Mouse (Mus musculus) forebrain, embryonic 11.5 days (tissue): ENCODE measurements around the gene Ube2e1. TPM values are rescaled to one million over a fixed set of nuclear protein-coding genes. Genes with fewer than 3 reads are reported as not detected.
"Not testable (repeated sequence)": the region's sequence is repeated elsewhere in the genome, so short reads cannot be mapped to it uniquely, and the experiment has no call there.

Source experiments
- ATAC-seq: fragments of 200-750 bp; cut with Nextera tagmentation; replicated peaks from 2 replicates; pipeline ENCODE4 v1.8.0; 2017; ENCODE audit warnings: moderate TSS enrichment; ENCODE audit not compliant: low FRiP score
- DNase-seq: peaks from one replicate; pipeline ENCODE4 v3.0.0-alpha.2; 2017; ENCODE audit warnings: low spot score
- H3K27ac ChIP-seq: fragments of 300-500 bp; sonication (generic); 2 replicates; pipeline ENCODE4 v1.5.1; 2014; ENCODE audit warnings: low read depth, low read length
- H3K27me3 ChIP-seq: fragments of 300-500 bp; sonication (generic); 2 replicates; pipeline ENCODE4 v1.6.1; 2014; ENCODE audit warnings: mild to moderate bottlenecking, low read length, mixed read lengths; ENCODE audit not compliant: control insufficient read depth, insufficient read depth
- H3K36me3 ChIP-seq: fragments of 300-500 bp; sonication (generic); 2 replicates; pipeline ENCODE4 v1.6.1; 2014; ENCODE audit warnings: mild to moderate bottlenecking, low read length, moderate library complexity, mixed read lengths; ENCODE audit not compliant: control insufficient read depth, insufficient read depth
- H3K4me1 ChIP-seq: fragments of 300-500 bp; sonication (generic); replicated peaks from 2 replicates; pipeline ENCODE4 v1.6.1; 2014; ENCODE audit warnings: low read length, mixed read lengths; ENCODE audit not compliant: control insufficient read depth, insufficient read depth
- H3K4me2 ChIP-seq: fragments of 300-500 bp; sonication (generic); 2 replicates; pipeline ENCODE4 v1.6.1; 2014; ENCODE audit warnings: low read depth, mild to moderate bottlenecking, low read length, moderate library complexity, mixed read lengths; ENCODE audit not compliant: severe bottlenecking
- H3K4me3 ChIP-seq: fragments of 300-500 bp; sonication (generic); 2 replicates; pipeline ENCODE4 v1.5.1; 2014; ENCODE audit warnings: low read depth, low read length
- H3K9ac ChIP-seq: fragments of 300-500 bp; sonication (generic); 2 replicates; pipeline ENCODE4 v1.6.1; 2014; ENCODE audit warnings: low read length
- H3K9me3 ChIP-seq: fragments of 300-500 bp; sonication (generic); 2 replicates; pipeline ENCODE4 v1.6.1; 2016; ENCODE audit warnings: low read length, mixed read lengths; ENCODE audit not compliant: control insufficient read depth
- WGBS: fragments of 180-500 bp; shearing (Covaris S2); extraction: QIAGEN DNeasy Blood & Tissue Kit; methylation state at CpG from one replicate; pipeline ENCODE4 v1.1.7; 2014; 5-methylcytosine and 5-hydroxymethylcytosine counted together
- polyA plus RNA-seq: library from polyadenylated mRNA; unstranded; fragments of >200 nt; fragmentation: Nextera tagmentation; extraction: Ambion mirVana; gene quantifications from 2 replicates; pipeline ENCODE4 v1.2.1, GENCODE M21; 2014

Ube2e1 gene
- polyA plus RNA-seq, 1 experiment from 2014 or later: 65.7 TPM

DNA sequence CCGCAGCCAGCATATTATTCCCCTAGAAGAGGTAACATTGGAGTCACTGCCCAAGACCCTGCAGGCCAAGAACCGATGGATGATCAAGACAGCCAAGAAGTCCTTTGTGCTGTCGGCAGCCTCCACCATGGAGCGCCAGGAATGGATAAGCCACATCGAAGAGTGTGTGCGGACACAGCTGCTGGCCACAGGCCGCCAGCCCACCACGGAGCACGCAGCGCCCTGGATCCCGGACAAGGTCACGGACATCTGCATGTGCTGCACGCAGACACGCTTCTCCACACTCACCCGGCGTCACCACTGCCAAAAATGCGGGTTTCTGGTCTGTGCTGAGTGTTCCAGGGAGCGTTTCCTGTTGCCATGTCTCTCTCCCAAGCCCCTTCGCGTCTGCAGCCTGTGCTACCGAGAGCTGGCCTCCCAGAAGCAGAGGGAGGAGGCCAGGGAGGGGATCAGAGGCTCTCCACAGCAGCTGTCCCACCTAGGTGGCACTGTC lies 89.0 kb downstream of the Ube2e1 start:
- Histone ChIP-seq H3K27me3 (no peaks in the 10 kb centered on the region), H3K9me3 (no peaks in the 10 kb centered on the region), H3K27ac (no peak overlapping the region), H3K4me3 (no peak overlapping the region), H3K9ac (no peak overlapping the region), H3K4me1 (no peaks in the 10 kb centered on the region), H3K36me3 (no peaks in the 10 kb centered on the region), H3K4me2 (no peak overlapping the region)
- 87% methylated on average over 21 of the region's 21 CpGs for WGBS
- DNase-seq (no peak), ATAC-seq (no peak)

DNA sequence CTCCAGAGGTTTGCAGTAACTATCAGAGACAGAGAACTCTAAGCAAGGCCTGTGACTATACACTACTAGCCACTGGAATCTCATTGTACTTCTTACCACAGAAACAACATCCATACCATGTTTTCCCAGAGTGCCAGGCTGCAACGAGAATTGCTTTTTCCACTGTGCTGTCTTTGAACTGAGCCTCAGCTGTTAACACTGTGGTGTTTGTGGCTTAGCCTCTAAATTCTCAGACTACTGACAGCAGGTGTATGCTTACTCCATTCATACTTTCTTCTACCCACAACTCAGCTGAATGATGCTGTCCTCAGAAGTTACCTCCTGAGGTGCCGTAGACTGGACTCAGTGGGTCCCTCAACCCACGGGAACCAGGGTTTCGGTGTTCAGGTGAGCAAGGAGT lies 89.9 kb downstream of the Ube2e1 start:
- no peaks in the 10 kb centered on the region for H3K36me3 ChIP-seq
- no peak for DNase-seq
- no peaks in the 10 kb centered on the region for H3K27me3 ChIP-seq
- no peak overlapping the region for H3K4me2 ChIP-seq
- WGBS: 88% methylated on average over 4 of the region's 4 CpGs
- no peak overlapping the region for H3K9ac ChIP-seq
- no peaks in the 10 kb centered on the region for H3K4me1 ChIP-seq
- no peak overlapping the region for H3K4me3 ChIP-seq
- no peak for ATAC-seq
- no peak overlapping the region for H3K27ac ChIP-seq
- H3K9me3 ChIP-seq: no peaks in the 10 kb centered on the region

DNA sequence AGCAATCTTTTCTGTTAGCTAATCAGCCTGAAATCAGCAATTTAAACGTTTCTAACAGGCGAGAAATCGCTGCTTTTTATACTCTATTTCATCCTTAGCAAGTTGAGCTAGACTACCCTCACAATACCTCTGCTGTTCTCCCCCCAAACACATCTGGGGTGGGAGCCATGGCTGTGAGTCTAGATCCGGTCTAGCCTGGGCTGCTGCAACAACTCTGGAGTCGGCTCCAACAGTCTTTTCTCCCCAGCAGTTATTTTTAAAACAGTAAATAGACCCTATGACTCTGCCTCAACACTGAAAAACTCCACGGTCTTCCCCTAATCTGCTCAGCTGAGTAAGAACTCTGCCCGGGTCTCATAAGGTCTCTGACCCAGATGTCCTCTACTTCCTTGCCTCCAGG lies 91.5 kb downstream of the Ube2e1 start:
- WGBS: 65% methylated on average over 7 of the region's 7 CpGs
- Histone ChIP-seq H3K9me3 (no peaks in the 10 kb centered on the region), H3K36me3 (no peaks in the 10 kb centered on the region), H3K9ac (no peak overlapping the region), H3K4me1 (no peaks in the 10 kb centered on the region), H3K27me3 (no peaks in the 10 kb centered on the region), H3K27ac (no peak overlapping the region), H3K4me2 (no peak overlapping the region), H3K4me3 (no peak overlapping the region)
- ATAC-seq (no peak), DNase-seq (no peak)

DNA sequence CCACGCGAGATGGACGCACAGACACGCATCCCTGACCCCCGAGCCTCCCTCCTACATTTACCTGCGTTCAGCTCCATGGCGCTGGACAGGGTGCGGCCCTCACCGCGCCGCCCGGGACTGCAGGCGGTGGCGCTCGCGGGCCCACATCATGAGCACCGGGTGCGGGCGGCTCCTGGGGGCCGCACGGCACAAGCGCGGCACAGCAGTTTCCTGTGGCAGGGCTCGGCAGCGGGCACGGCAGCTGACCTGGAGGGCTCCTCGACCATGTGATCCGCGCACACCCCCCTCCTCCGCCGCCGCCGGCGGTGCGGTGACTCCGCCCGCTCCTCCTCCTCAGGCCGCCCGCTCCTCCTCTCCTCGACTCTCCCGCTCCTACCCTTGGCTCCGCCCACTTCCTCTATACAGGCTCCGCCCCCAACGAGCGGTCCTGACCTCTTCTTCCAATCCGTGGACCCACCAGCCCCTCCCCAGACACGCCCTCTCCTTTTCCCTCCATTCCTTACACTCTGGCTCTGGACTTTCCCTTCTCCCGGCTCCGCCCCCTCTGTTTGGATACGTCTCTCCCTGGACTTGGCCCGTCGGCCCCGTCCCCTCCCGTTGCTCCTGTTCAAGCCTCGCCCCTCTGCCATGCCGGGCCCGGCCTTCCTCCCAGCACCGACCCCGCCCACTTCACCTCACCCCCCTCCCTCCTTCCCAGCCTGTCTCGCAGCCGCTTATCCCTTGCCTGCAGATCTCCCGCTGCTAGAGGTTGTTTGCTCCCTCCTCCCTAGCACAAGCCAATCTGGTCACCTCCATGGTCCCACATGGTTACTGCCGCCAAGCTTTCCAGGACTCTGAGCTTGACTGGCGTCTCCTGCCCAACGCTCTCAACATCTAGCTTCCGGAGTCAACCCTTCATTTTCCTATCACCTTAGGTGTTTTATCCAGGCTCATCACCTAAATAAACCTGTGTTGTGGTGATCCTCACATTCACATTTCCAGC lies 92.6 kb downstream of the Ube2e1 start, which contains the start of gene Nr1d2:
Gene Nr1d2 (minus strand): TSS at position 378 of the 982 bp plus-strand sequence.
- peak; percentile 98 for DNase-seq
- ATAC-seq: peak; percentile 93
- Histone ChIP-seq H3K27me3 (no peaks in the 10 kb centered on the region), H3K9me3 (no peaks in the 10 kb centered on the region), H3K27ac (peak within 1 kb of the TSS; percentile 31; the same call in 1 of the 2 replicates), H3K9ac (peak within 1 kb of the TSS; percentile 58), H3K36me3 (no peaks in the 10 kb centered on the region), H3K4me3 (peak within 1 kb of the TSS; percentile 71), H3K4me2 (peak within 1 kb of the TSS; percentile 68), H3K4me1 (no peaks in the 10 kb centered on the region)
- 1% methylated on average over 53 of the region's 66 CpGs for WGBS

DNA sequence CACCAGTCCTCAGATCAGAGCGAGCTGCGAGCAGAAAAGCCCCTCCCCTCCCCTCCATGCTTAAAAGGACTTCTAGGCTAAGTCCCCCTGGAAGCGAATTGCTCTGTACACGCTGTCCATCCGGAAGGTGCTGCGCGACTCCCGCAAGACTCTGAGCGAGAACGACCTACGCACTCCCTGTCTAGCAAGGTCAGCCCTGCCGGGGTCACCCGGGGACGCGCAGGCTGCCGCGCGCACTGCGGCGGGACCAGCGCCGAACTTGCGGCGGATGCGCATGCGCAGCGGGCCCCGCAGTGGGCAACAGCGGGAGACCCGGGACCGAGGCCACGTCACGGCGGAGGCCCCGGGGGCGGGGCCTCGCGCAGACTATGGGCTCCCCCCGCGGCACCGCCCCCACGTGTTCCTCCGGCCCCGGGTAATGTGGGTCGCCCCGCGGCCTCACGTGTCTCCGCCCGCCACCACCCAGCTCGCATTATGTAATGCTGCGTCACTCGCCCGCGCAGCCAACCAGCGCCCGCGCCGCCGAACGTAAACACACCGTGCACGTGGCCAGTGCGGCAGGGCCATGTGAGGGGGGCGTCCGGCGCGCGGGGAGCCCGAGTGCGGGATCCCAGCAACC lies 93.4 kb downstream of the Ube2e1 start:
- WGBS: under 1% methylated on average over 62 of the region's 71 CpGs
- H3K4me1 ChIP-seq: no peaks in the 10 kb centered on the region
- H3K9ac ChIP-seq: peak overlapping the region; percentile 58
- H3K4me2 ChIP-seq: peak overlapping the region; percentile 68
- H3K27ac ChIP-seq: peak overlapping the region; percentile 31; the same call in 1 of the 2 replicates
- H3K27me3 ChIP-seq: no peaks in the 10 kb centered on the region
- DNase-seq (peak; percentile 98), ATAC-seq (peak; percentile 93)
- no peaks in the 10 kb centered on the region for H3K9me3 ChIP-seq
- H3K36me3 ChIP-seq: no peaks in the 10 kb centered on the region
- peak overlapping the region; percentile 71 for H3K4me3 ChIP-seq

DNA sequence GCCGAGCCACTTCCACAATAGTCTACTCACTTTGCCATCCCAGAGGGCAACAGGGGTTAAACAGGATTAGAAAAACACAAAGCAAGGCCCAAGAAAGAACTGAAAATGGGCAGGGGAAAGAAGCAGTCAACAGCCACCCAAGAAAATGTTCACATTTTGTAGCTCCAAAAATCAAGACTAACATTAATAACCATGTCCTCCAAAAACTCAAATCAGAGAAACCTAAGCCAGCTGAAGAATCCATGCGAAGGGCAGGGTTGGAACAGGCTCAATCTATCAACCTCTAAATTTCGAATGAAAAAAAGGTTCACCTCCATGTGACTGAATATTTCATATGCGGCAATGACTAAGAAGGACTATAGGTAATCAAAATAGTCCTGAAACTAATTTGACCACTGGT lies 94.3 kb downstream of the Ube2e1 start:
- DNase-seq (no peak), ATAC-seq (no peak)
- peak overlapping the region; percentile 71; the same call in 1 of the 2 replicates for H3K4me3 ChIP-seq
- no peaks in the 10 kb centered on the region for H3K9me3 ChIP-seq
- H3K9ac ChIP-seq: no peak overlapping the region
- H3K4me1 ChIP-seq: no peaks in the 10 kb centered on the region
- H3K36me3 ChIP-seq: no peaks in the 10 kb centered on the region
- peak overlapping the region; percentile 50 for H3K4me2 ChIP-seq
- H3K27ac ChIP-seq: no peak overlapping the region
- no peaks in the 10 kb centered on the region for H3K27me3 ChIP-seq
- 45% methylated on average over 4 of the region's 4 CpGs for WGBS

DNA sequence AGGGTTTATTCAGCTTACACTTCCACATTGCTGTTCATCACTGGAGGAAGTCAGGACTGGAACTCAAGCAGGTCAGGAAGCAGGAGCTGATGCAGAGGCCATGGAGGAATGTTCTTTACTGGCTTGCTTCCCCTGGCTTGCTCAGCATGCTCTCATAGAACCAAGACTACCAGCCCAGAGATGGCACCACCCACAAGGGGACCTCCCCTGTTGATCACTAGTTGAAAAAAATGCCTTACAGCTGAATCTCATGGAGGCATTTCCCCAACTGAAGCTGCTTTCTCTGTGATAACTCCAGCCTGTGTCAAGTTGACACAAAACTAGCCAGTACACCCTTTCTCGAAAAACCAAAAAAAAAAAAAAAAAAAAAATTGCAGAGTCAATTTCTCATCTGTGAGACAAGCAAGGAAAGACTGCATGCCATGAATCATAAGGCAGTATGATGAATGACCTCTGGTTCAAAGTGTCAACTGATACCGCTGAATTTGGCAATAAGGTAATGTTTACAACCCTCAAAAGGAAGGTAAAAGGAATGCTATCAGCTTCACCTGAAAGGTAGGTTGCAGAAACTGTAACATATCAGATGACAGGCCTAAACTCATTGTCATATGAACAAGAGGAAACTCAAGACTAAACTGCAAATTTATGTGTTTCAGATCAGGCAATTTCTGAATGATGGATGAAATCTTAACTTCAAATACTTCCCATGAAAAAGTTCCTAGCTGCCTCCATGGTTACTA lies 95.0 kb downstream of the Ube2e1 start:
- WGBS: 94% methylated on average over 2 of the region's 2 CpGs
- not testable (repeated sequence) for ATAC-seq, H3K9ac ChIP-seq

More for the DNA sequence above, 95.0 kb downstream of the Ube2e1 start:
- H3K27ac ChIP-seq, H3K4me3 ChIP-seq, H3K36me3 ChIP-seq, H3K9me3 ChIP-seq, H3K4me2 ChIP-seq, H3K27me3 ChIP-seq, DNase-seq, H3K4me1 ChIP-seq: not testable (repeated sequence)
